Mouse (Mus musculus) right cerebral cortex, postnatal 4 days (tissue): ENCODE measurements at regions not wholly inside any gene's neighbourhood (a gene's known extent, or its start where the extent isn't known, plus 50 kb on each side); places are given as distances from the start of the nearest gene placed in this dataset.
"Not testable (repeated sequence)": the region's sequence is repeated elsewhere in the genome, so short reads cannot be mapped to it uniquely, and the experiment has no call there.

ENCODE experiments used
- DNase-seq: peaks from one replicate; pipeline ENCODE4 v3.0.0-alpha.2; 2022

- DNase-seq: no peak
Observed at GRCm38 (mm10) chr12:107183283-107183682, 305.1 kb upstream of the 3110018I06Rik start.

- no peak for DNase-seq
Observed at GRCm38 (mm10) chr12:107184426-107184825, 304.0 kb upstream of the 3110018I06Rik start.

GRCm38 (mm10) chr12:107186361-107186760, 302.1 kb upstream of the 3110018I06Rik start:
- DNase-seq: no peak

GRCm38 (mm10) chr12:107188055-107188454, 300.4 kb upstream of the 3110018I06Rik start:
- DNase-seq: no peak

- no peak for DNase-seq
Observed at GRCm38 (mm10) chr12:107198389-107199018, 289.9 kb upstream of the 3110018I06Rik start.

- DNase-seq: no peak
Observed at GRCm38 (mm10) chr12:107200903-107201302, 287.5 kb upstream of the 3110018I06Rik start.

- DNase-seq: not testable (repeated sequence)
Observed at GRCm38 (mm10) chr12:107208826-107209225, 279.6 kb upstream of the 3110018I06Rik start.

- DNase-seq: no peak
Observed at GRCm38 (mm10) chr12:107212826-107213225, 275.6 kb upstream of the 3110018I06Rik start.

- DNase-seq: no peak
Observed at GRCm38 (mm10) chr12:107216119-107216518, 272.3 kb upstream of the 3110018I06Rik start.

GRCm38 (mm10) chr12:107221276-107221970, 267.0 kb upstream of the 3110018I06Rik start:
- DNase-seq: no peak

- no peak for DNase-seq
Observed at GRCm38 (mm10) chr12:107222106-107222505, 266.3 kb upstream of the 3110018I06Rik start.

- no peak for DNase-seq
Observed at GRCm38 (mm10) chr12:107230097-107230496, 258.3 kb upstream of the 3110018I06Rik start.

- DNase-seq: no peak
Observed at GRCm38 (mm10) chr12:107231629-107232028, 256.8 kb upstream of the 3110018I06Rik start.

- no peak for DNase-seq
Observed at GRCm38 (mm10) chr12:107250747-107251470, 237.5 kb upstream of the 3110018I06Rik start.

GRCm38 (mm10) chr12:107251981-107252380, 236.5 kb upstream of the 3110018I06Rik start:
- no peak for DNase-seq

GRCm38 (mm10) chr12:107262076-107262475, 226.4 kb upstream of the 3110018I06Rik start:
- DNase-seq: no peak

- peak; percentile 65 for DNase-seq
Observed at GRCm38 (mm10) chr12:107262516-107262915, 225.9 kb upstream of the 3110018I06Rik start.

- no peak for DNase-seq
Observed at GRCm38 (mm10) chr12:107266696-107267095, 221.7 kb upstream of the 3110018I06Rik start.

GRCm38 (mm10) chr12:107285622-107286021, 202.8 kb upstream of the 3110018I06Rik start:
- DNase-seq: peak; percentile 14

GRCm38 (mm10) chr12:107291377-107291776, 197.1 kb upstream of the 3110018I06Rik start:
- no peak for DNase-seq

GRCm38 (mm10) chr12:107307094-107307740, 181.2 kb upstream of the 3110018I06Rik start:
- no peak for DNase-seq

- peak; percentile 10 for DNase-seq
Observed at GRCm38 (mm10) chr12:107315446-107315845, 173.0 kb upstream of the 3110018I06Rik start.

- no peak for DNase-seq
Observed at GRCm38 (mm10) chr12:107322861-107323260, 165.6 kb upstream of the 3110018I06Rik start.
